Mouse (Mus musculus): Measurements from ENCODE around the gene Clec4f.
"Not testable (repeated sequence)": the region's sequence is repeated elsewhere in the genome, so short reads cannot be mapped to it uniquely, and the experiment has no call there.

Gene Clec4f

GRCm38 (mm10) chr6:83656087-83656486 lies at the start of gene Clec4f:
Gene Clec4f, minus strand, starts transcription at chr6:83656187.
- no peak for DNase-seq (ENCODE audit: low spot score)

GRCm38 (mm10) chr6:83704701-83705100 lies 48.7 kb upstream of the Clec4f start:
- DNase-seq (ENCODE audit: low spot score): no peak

GRCm38 (mm10) chr6:83704294-83704693 lies 48.3 kb upstream of the Clec4f start:
- no peak for DNase-seq (ENCODE audit: low spot score)

- DNase-seq (ENCODE audit: low spot score): no peak
Measured at GRCm38 (mm10) chr6:83703722-83704078, 47.7 kb upstream of the Clec4f start.

- no peak for DNase-seq (ENCODE audit: low spot score)
Measured at GRCm38 (mm10) chr6:83703000-83703721, 47.2 kb upstream of the Clec4f start.

DNA sequence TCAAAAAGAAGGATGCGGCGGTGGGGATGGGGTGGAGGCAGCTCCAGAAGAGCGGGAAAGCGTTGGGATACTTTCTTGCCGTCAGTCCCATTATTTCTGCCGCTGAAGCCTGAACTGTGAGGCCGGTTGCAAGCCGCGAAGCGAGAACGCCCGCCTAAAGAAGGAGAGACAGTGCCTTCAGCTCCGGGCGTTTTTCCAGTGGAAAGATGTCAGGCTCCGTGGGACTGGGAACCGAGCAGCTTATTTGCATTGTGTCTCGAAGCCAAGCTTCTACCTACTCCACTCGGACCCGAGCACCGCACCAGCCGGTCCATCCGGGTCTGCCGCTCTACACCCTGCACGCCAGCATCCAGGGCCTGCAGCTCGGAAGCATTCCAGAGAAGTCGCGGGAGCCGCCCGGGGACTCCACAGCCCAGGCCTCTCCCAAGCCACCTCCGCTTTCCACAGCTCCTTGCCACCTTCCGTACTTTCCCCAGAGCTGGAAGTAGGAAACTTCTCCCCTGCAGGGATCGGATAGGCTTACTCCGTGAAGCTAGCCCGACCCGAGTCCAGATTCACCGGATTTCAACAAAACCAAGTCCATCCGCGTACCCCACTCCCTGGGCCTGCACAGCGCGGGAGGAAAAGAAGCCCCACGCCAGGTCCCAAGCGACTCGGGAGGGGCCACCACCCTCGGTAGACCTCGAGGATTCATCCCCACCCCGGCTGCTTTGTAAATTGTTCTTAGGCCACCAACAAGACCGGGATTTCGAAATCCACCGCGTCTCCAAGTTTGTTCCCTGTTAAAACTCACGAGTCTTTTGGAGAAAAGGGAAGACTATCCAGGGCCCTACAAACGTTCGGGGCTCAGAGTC lies 46.4 kb upstream of the Clec4f start:
- no peak for DNase-seq (ENCODE audit: low spot score)

GRCm38 (mm10) chr6:83701001-83701400 lies 45.0 kb upstream of the Clec4f start:
- DNase-seq (ENCODE audit: low spot score): no peak

GRCm38 (mm10) chr6:83699971-83700370 lies 44.0 kb upstream of the Clec4f start:
- no peak for DNase-seq (ENCODE audit: low spot score)

- DNase-seq (ENCODE audit: low spot score): no peak
Measured at GRCm38 (mm10) chr6:83697932-83698331, 41.9 kb upstream of the Clec4f start.

DNA sequence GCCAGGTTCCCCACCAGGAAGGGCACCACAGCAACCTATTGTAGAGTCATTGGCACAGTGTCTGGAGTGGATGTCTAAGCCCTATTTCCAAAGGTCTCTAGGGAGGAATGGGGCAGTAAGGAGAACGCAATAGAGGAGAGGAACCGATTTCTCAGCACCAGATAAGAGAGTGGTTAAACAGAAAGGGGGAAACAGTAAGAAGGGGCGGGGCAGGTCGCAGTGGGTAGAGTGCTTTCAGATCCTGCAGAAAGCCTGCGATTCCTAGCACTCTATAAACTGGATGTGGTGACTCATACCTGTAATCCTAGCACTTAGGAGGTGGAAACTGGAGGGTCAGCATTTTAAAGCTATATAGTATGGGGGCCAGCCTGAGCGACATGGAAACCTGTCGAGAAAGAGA lies 40.7 kb upstream of the Clec4f start:
- DNase-seq (ENCODE audit: low spot score): no peak

DNA sequence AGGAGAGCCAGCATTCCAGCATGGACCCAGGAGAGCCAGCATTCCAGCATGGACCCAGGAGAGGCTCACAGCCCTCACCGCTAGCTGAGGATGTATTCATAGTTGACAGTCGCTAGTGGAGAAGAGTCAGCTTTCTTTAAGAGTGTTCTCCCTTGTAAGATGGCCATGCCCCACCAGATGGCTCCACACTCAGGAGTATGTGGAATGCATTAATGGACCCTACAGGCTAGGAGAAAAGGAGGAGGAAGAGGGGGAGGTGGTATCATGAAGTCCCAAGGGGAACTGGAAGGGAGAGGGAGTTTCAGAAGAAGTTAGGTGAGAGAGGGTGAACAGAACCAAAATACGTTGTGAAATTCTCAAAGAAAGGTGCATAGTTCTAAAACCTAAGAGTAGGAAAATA lies 39.7 kb upstream of the Clec4f start:
- no peak for DNase-seq (ENCODE audit: low spot score)

- DNase-seq (ENCODE audit: low spot score): peak; percentile 14
Measured at GRCm38 (mm10) chr6:83693835-83694234, 37.8 kb upstream of the Clec4f start.

- DNase-seq (ENCODE audit: low spot score): no peak
Measured at GRCm38 (mm10) chr6:83692962-83693361, 37.0 kb upstream of the Clec4f start.

DNA sequence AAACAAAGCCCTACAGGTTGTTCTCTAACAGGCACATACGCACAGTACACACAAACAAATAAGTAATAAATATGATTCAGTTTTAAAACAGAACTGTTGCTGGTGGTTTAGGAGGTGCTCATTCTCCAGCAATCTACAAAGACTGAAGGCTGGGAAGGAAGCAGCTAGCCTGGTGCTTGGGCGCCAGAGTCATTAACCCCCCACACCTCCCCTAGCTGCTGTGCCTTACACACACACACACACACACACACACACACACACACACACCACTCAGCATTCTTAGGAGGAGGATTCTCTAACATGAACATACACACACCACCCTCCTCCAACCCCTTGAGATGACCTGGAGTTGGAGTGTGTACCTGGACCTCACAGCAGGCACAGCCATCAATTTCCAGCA lies 34.9 kb upstream of the Clec4f start:
- DNase-seq (ENCODE audit: low spot score): no peak

DNA sequence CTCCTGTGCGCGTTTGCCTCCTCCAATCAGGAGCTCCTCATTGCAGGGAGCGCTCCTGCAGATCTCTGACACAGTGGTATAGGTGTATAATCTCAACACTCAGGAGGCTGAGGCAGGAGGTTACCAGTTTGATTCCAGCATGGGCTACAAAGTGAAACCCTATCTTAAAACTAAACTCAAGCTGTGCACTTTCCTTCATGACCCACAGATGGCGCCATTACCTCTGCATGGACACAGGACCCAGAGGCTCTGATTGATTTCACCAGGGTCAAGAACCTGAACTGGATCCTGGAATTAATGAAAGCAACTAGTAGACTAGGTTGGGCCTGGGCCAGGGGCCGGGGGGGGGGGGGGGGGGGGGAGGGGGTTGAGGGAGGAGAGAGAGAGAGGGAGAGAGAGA lies 34.3 kb upstream of the Clec4f start:
- no peak for DNase-seq (ENCODE audit: low spot score)

GRCm38 (mm10) chr6:83689374-83689773 lies 33.4 kb upstream of the Clec4f start:
- no peak for DNase-seq (ENCODE audit: low spot score)

DNA sequence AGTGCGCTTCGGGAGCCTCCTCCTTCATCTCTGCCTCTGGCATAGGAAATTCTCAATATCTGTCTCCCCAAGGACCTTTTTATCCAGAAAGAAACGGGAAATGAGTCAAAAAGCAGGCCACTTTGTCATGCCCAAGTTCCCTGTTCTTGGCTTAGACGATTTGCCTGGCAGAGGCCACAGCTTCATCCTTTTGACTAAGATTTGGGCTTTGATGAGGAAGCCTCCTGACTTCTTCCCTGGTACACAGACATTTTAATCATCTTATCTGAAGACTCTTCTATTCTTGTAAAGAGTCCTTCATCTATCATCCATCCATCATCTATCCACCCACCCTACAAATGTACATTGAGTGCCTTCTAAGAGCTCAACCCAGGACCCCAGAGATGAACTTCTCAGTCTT lies 21.8 kb upstream of the Clec4f start, which contains the start of gene Cd207:
Gene Cd207, minus strand, starts transcription at position 101 of the 400 bp plus-strand sequence.
- no peak for DNase-seq (ENCODE audit: low spot score)

DNA sequence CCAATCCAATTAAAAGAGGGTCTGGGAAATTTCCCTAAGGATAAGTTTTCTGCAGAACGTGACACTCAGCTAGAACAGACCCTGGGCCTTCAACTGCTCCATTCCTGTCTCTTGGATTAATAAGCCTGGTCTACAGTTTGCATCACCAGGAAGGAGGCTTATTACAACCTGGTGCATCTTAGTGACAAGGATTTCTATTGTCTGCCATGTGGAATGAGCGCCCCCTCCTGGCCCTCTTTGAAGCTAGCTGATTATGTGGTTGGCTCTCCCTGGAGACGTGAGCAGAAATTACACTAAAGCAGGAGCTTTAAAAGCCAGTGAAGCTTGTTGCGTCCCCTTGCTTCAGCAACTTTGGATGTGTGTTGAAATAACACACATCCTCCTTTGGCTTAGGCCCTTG lies 17.4 kb upstream of the Clec4f start:
- peak; percentile 14 for DNase-seq (ENCODE audit: low spot score)

GRCm38 (mm10) chr6:83665009-83665408 lies 9.0 kb upstream of the Clec4f start:
- DNase-seq (ENCODE audit: low spot score): no peak

DNA sequence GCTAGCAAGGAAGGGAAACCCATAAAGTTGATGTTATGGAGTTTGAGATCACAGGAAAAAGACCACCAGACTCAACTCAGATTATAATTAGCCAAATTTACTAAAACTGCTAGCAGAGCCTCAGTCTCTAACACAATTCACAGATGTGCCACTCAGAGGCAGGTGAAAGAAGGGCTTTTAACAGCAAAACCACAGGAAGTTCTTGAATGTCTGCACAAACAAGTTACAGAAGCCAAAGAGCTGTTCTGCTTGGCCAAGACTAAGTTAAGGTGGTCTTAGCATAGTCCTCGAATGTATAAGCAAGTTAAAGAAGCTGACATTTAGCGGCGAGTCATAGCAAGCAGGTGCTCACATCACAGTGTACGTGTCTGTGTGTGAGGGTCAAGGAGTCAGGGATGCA lies 4.8 kb upstream of the Clec4f start:
- DNase-seq (ENCODE audit: low spot score): no peak

GRCm38 (mm10) chr6:83646715-83647114 lies 9.3 kb downstream of the Clec4f start:
- no peak for DNase-seq (ENCODE audit: low spot score)

GRCm38 (mm10) chr6:83635329-83635728 lies 20.7 kb downstream of the Clec4f start:
- DNase-seq (ENCODE audit: low spot score): no peak

- DNase-seq (ENCODE audit: low spot score): not testable (repeated sequence)
Measured at GRCm38 (mm10) chr6:83634631-83635030, 21.4 kb downstream of the Clec4f start.

Measured in spleen, adult 12 weeks (tissue).